8 mouse cellular contexts compared by ENCODE assay signal in genomic region chr11:58927790-58928651, GRCm38 (mm10). TPM values are rescaled to one million over a fixed set of nuclear protein-coding genes. Genes with fewer than 3 reads are reported as not detected.
DNase-seq lines count a peak whose midpoint lies in the region; ATAC-seq lines count a peak whose summit lies in the region.

No protein-coding gene starts in this region.

- no peaks in the 10 kb centered on the region; the same call in 1 of the 2 replicates for H3K27me3 ChIP-seq in erythroblast, embryonic 14.5 days (ENCODE audit: control insufficient read depth)
- peaks cover 20% of the 10 kb centered on the region for H3K27me3 ChIP-seq in megakaryocyte, embryonic 14.5 days (replicated peaks)

- peaks cover 54% of the 10 kb centered on the region for H3K4me1 ChIP-seq in erythroblast, embryonic 14.5 days (ENCODE audit: control insufficient read depth)
- peaks cover 53% of the 10 kb centered on the region for H3K4me1 ChIP-seq in megakaryocyte, embryonic 14.5 days

- no peaks in the 10 kb centered on the region for H3K9me3 ChIP-seq in erythroblast, embryonic 14.5 days (ENCODE audit: control insufficient read depth, low read length)
- no peaks in the 10 kb centered on the region for H3K9me3 ChIP-seq in megakaryocyte, embryonic 14.5 days

- peak overlapping the region; percentile 66 for H3K4me3 ChIP-seq in erythroblast, embryonic 14.5 days (replicated peaks)
- peak overlapping the region; percentile 94 for H3K4me3 ChIP-seq in megakaryocyte, embryonic 14.5 days (replicated peaks)

- peak; percentile 57 for ATAC-seq in frontal cortex, adult (ENCODE audit: low TSS enrichment)

- peaks cover 57% of the 10 kb centered on the region for H3K36me3 ChIP-seq in erythroblast, embryonic 14.5 days (ENCODE audit: control insufficient read depth)
- peaks cover 24% of the 10 kb centered on the region for H3K36me3 ChIP-seq in megakaryocyte, embryonic 14.5 days (replicated peaks; ENCODE audit: low read length)

- no peak for DNase-seq in frontal cortex, postnatal 14 days (ENCODE audit: low spot score in 2 of 2)
- peak; percentile 56 to 73 for DNase-seq in adrenal gland, postnatal 36 days
- peak; percentile 71 for DNase-seq in heart, postnatal 4 days
- DNase-seq in layer of hippocampus, adult 9-11 months: peak; percentile 38
- peak; percentile 74 to 81 for DNase-seq in spleen, postnatal 10 days (ENCODE audit: low spot score in 2 of 2)

RNA-seq across cellular contexts. Expression of gene Btnl10, which starts 10.3 kb away (rescaled TPM):
- not detected for total RNA-seq in adrenal gland, postnatal 36 days (2021)
- polyA plus RNA-seq in erythroblast, embryonic 14.5 days (2012): 3.0 and 3.5 TPM in 2 replicates
- not detected for total RNA-seq in heart, postnatal 4 days (2021)
- not detected in 2 replicates for polyA plus RNA-seq in megakaryocyte, embryonic 14.5 days (2012; ENCODE audit: insufficient read depth, low replicate concordance)

RNA-seq across cellular contexts. Expression of gene Rnf187, which starts 10.7 kb away (rescaled TPM):
- total RNA-seq in adrenal gland, postnatal 36 days (2021): 100 to 1,000 TPM; 173 to 181 TPM
- polyA plus RNA-seq in erythroblast, embryonic 14.5 days (2012): 58.5 and 75.1 TPM in 2 replicates
- total RNA-seq in heart, postnatal 4 days (2021): 100 to 1,000 TPM; 161 to 165 TPM
- polyA plus RNA-seq in megakaryocyte, embryonic 14.5 days (2012; ENCODE audit: insufficient read depth, low replicate concordance): 271 and 450 TPM in 2 replicates

RNA-seq across cellular contexts. Expression of gene Hist3h2ba, which starts 20.7 kb away (rescaled TPM):
- total RNA-seq in adrenal gland, postnatal 36 days (2021): 1 to 10 TPM; 4.5 to 5.8 TPM
- polyA plus RNA-seq in erythroblast, embryonic 14.5 days (2012): 5.1 and 5.4 TPM in 2 replicates
- total RNA-seq in heart, postnatal 4 days (2021): 10 to 100 TPM; 21.8 to 22.6 TPM
- 5.3 and 6.7 TPM in 2 replicates for polyA plus RNA-seq in megakaryocyte, embryonic 14.5 days (2012; ENCODE audit: insufficient read depth, low replicate concordance)

RNA-seq across cellular contexts. Expression of gene Zfp39, which starts 24.0 kb away (rescaled TPM):
- total RNA-seq in adrenal gland, postnatal 36 days (2021): 1 to 10 TPM; 3.1 to 3.2 TPM
- polyA plus RNA-seq in erythroblast, embryonic 14.5 days (2012): 0.07 and 0.10 TPM in 2 replicates
- 1 to 10 TPM; 5.3 to 5.9 TPM for total RNA-seq in heart, postnatal 4 days (2021)
- 0.11 TPM in 1 of 2 replicates, not detected in the other for polyA plus RNA-seq in megakaryocyte, embryonic 14.5 days (2012; ENCODE audit: insufficient read depth, low replicate concordance)

RNA-seq across cellular contexts. Expression of gene Hist3h2a, which starts 26.5 kb away (rescaled TPM):
- total RNA-seq in adrenal gland, postnatal 36 days (2021): 10 to 100 TPM; 20.0 to 21.8 TPM
- 5.7 and 9.8 TPM in 2 replicates for polyA plus RNA-seq in erythroblast, embryonic 14.5 days (2012)
- 10 to 100 TPM; 46.8 to 50.0 TPM for total RNA-seq in heart, postnatal 4 days (2021)
- 16.9 TPM in 1 of 2 replicates, not detected in the other for polyA plus RNA-seq in megakaryocyte, embryonic 14.5 days (2012; ENCODE audit: insufficient read depth, low replicate concordance)

Comparison
In these comparisons a context has a peak if more than half of its experiments do, and no peak if none do; other contexts are left out.
1. DNase-seq: peak in adrenal gland, postnatal 36 days (2 of 2), heart, postnatal 4 days (single experiment), layer of hippocampus, adult 9-11 months (single experiment) and spleen, postnatal 10 days (2 of 2); none in frontal cortex, postnatal 14 days (0 of 2).